Mouse (Mus musculus) granulocyte monocyte progenitor cell, adult 5-6 weeks (primary cell): ENCODE measurements around the gene H13. TPM values are rescaled to one million over a fixed set of nuclear protein-coding genes. Genes with fewer than 3 reads are reported as not detected.

Experiments used
- ATAC-seq: replicated peaks from 2 replicates; pipeline ENCODE4 v1.8.0; 2016; ENCODE audit warnings: mild to moderate bottlenecking, moderate TSS enrichment, inconsistent platforms; ENCODE audit not compliant: poor library complexity, severe bottlenecking
- total RNA-seq, 2 experiments: library from RNA; stranded (forward) in 1 of 2; stranded (reverse) in 1 of 2; fragments of 200-712, 200-1000 nt in 1 of 2; fragments of >200 nt in 1 of 2; fragmentation: Nextera tagmentation in 1 of 2; gene quantifications; 2 replicates each; pipeline ENCODE4 v1.2.3; 2014 to 2017

The H13 gene
- total RNA-seq, 2 experiments from 2014 or later = 180 to 235 TPM

- no peak for ATAC-seq
Measured at GRCm38 (mm10) chr2:152728594-152728993, 59.3 kb downstream of the H13 start.

DNA sequence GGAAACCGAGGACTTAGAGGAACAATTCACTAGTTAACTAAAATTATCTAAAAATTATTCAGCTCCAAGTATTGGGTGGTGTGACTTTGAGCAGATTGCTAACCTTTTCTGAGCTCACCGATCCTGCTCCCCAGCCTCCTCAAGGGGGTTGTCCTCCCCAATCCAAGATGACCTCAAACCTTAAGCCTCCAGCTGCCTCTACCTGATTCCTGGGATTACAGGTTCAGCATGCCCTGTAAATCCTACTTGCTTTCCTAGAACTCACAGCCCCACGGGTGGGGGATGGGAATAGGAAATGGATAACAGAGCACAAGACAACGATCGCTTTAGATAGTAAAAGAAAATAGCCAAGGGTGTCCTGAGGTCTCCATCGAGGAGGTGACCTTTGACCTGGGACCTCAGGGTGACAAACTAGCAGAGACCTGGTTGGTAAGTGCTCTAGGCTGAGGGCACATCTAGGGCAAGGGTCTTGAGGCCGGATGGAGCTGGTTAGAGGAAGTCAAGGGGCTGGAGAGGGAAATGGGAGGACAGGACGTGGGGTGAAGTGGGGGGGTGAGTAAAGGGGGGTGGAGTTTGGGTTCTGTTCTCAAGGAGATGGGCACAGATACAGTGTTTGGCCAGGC lies 59.9 kb downstream of the H13 start:
- ATAC-seq = no peak

DNA sequence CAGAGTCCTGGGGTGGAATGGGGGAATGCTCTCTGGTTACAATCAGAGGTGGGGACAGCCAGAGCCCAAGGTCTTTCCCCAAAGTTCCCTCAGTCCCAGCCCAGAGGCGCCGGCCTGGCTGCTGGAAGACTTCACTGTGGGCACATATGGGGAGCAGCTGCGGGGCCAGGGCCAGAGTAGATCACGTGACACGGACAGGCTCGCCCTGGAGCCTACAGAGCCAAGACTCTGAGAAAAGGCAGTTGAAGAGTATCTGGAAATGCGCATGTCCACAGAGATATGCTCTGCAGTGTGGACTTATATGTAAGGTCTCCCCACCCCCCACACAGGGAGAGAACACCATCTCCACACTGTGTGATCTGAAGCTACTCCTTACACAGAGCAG lies 60.4 kb downstream of the H13 start:
- ATAC-seq = no peak

DNA sequence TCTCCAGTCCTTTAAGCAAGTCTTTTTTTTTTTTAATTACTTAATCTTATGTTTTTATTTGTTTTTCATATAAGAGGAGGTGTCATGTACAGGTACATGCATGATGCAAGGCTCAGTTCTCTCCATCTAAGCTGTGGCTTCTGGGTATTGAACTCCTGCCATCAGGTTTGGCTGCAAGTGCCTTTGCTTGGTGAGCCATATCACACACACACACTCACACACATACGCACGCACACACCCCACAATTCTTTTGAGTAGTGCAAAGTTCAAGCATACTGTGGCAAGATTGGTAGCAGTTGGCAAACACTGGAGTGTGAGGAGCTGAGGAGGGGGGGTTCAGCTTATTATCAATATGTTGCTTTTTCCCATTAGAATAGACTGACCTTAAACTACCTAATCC lies 63.9 kb downstream of the H13 start:
- ATAC-seq = no peak

GRCm38 (mm10) chr2:152734501-152734900 lies 65.2 kb downstream of the H13 start:
- ATAC-seq = no peak

DNA sequence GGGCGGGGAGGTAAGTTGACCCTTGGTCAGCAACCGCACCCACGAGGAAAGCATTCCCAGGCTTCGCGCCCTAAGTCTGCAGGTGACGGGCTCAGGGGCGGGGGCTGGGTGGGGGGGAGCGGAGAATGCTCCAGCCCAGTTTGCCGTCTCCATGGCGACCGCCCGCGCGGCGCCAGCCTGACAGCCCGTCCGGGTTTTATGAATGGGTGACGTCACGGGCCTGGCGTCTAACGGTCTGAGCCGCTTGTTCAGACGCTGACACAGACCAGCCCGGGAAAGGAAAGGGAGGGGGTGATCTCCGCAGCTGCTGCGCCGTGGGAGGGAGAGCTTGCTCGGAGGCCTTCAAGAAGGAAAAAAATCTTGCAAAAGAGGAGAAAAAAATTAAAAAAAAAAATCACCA lies 65.7 kb downstream of the H13 start:
- peak; percentile 39 for ATAC-seq

DNA sequence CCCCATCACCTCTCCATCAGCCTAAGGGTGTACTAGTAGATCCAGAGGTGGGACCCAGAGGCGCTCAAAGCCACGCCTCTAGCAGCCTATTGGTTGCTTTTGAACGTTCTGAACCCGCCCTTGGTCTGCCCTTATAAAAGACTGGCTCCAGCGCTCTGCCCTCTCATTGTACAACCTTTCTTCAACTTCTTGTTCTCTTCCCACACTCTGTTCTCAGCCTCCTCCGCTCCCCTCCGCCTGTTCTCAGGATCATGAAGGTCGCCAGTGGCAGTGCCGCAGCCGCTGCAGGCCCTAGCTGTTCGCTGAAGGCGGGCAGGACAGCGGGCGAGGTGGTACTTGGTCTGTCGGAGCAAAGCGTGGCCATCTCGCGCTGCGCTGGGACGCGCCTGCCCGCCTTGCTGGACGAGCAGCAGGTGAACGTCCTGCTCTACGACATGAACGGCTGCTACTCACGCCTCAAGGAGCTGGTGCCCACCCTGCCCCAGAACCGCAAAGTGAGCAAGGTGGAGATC lies 66.9 kb downstream of the H13 start, which contains the start of gene Id1:
TSS of gene Id1 (plus strand) at position 162 of the 512 bp plus-strand sequence.
- peak; percentile 50 for ATAC-seq

GRCm38 (mm10) chr2:152736748-152737147 lies 67.5 kb downstream of the H13 start:
- no peak for ATAC-seq

DNA sequence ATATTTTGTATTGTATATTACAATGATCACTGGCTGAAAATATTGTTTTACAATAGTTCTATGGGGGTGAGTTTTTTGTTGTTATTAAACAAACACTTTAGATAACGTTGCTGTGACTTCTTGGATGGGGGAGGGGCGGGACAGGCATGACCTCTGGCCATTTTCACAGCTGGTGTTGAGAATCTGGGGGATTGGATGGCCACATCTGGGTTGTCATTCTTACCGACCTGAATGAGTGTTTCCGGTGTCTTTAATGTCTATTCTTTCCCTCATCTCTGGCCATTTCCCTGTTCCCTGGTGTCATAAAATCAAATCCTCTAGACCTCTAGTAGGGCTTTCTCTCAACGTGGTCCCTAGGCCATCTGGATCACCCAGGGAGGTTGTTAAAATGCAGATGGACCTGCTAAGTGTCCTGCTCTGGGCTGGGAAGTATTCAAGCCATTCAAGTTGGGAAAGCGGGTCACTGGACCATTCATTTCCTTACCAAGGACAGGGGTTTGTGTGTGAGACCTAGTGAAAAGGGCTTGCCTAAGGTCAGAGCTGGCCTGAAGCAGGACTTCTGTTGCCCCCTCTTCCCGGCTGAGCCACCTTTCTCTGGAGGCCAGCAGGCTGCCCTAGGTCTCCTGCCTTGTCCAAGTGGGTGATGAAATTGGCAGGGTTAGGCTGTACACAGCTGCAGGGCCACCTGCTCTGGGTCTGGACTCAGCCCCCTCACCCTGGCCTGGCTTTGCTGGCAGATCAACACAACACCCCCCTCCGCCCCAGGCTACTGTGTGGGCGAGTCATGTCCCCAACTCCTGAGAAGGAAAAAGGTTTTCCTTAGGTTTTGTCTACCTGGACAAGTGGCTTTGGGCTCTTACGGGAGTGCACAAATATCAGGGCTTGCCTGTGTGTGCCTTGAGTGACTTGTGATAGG lies 68.3 kb downstream of the H13 start:
- ATAC-seq = no peak

GRCm38 (mm10) chr2:152738341-152738740 lies 69.1 kb downstream of the H13 start:
- no peak for ATAC-seq

- ATAC-seq = peak; percentile 21
Measured at GRCm38 (mm10) chr2:152739031-152739841, 70.0 kb downstream of the H13 start.

DNA sequence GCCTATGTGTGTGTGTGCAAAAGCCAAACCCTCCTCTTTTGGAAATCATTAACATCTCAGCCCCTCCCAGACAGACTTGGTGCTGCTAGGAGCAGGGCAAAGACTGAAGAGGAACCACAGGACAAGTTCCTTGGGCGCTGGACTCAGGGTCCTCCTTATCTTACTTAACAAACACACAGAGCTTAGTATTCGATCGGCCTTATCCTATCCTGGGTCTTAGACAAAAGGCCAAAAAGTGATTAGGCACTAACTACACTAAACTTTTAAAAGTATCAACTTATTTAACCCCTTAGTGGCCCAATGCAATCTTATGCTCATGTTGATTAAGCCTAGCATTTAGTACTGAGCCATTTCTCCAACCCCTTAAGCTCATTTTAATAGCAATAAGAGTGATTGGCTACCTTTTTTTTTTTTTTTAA lies 70.6 kb downstream of the H13 start:
- peak; percentile 5; the same call in 1 of the 2 replicates for ATAC-seq

DNA sequence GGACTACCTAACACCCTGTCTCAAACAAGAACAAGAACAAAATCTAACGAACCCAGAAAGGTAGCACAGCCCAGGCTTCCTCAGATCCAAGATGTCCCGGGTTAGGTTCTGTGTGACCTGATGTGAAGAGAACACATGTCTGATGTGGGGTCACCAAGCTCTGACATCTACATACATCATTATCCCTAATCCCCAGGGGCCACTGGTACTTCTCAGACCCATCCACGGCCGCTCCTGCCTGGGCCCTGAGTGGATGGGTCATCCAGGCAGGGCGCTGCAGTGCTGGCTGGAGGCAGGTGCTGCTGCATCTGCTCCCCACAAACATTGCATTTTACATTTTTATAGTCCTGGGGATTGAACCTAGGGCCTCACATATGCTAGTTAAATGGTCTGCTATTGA lies 71.2 kb downstream of the H13 start:
- ATAC-seq = no peak

DNA sequence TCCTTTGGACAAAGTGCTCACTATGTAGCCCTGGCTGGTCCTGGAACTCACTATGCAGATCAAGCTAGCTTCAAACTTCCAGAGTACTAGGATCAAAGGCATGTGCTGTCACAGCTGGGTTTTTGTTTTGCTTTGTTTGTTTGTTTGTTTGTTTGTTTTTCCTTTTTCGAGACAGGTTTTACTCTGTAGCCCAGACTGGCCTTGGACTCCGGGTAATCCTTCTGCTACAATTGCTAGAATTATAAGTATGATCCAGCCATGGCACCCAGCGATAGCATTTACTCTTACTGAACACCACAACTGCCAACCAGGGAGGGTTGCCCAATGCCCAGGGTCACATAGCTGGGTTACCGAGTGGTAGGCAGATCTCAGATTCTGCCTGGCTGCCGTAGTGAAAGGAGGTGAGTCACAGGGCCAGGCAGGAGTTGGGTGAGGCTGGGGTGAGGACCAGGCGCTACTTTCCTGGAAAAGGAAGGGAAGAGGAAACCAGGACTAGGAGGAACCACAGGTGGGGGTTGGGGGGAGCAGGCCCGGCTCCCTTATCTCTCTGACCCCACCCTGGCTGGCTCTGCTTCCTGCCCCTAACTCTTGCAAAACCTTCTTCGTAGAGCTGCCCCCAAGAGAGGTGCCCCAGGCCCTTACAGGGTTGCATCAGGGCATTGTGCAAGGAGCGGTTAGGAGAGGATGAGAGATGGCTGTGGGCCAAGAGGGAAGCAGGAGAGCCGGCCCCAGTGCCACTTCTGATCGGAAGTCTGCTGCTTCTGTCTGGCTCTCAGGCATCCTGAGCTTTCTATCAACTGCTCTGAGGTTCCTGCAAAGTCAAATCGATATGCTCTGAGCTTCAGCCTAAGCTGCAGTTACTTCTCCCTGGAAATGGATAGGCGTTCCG lies 72.1 kb downstream of the H13 start:
- ATAC-seq = peak; percentile 69

DNA sequence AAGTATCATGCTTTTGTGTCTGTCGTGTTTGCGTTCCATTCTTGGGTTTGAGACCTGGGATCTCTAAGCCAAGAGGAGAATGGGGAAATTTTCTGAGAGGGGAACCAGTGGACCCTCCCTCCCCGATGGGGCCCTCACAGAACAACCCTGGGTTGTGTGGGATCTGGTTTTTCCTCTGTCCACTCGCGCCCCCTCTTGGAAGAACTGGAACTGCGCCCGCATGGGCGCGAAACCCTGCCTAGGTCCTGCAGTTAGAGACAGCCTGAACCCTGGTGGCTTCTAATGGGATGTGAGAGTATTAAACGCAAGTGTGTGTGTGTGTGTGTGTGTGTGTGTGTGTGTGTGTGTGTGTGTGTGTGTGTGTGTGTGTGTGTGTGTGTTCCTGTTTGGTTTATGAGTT lies 73.2 kb downstream of the H13 start:
- ATAC-seq = peak; percentile 33

DNA sequence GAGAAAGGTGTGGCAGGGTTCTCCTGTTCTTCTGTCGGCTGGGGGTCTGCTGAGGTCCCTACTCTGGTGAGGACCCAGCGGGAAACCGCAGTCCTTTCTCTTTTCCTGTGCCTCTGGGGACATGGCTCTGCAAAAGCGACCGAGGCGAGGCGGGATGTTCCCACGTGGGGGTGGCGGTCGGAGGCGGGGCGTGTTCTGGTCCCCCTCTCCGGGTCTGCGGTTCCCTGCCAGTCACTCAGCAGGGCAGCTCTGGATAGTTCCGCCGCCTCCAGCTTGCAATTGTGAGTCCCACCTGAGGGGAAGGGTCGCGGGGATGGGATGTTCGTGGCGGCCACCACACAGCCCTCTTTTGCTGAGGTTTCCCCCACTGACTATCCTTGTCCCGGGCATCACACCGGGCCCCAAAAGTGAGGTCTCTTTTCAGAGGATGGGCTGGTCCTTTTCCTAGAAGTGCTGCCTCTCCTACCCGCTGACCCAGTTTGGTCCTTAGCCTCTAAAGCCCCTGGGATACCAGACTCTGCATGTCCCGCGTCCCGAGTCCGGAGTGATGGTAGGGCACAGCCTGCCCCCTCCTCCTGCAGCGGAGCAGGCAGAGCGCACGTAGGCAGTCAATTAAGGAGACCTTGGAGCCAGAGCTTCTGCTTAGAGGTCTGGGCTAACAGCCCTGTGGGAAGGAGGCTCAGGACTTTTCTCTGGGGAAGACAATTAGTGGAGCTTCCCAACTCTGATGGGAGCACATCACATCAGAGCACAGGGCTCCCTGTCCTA lies 84.9 kb downstream of the H13 start, which contains the start of gene Cox4i2:
TSS of gene Cox4i2 (plus strand) at position 230 of the 768 bp plus-strand sequence.
- peak; percentile 64 for ATAC-seq

GRCm38 (mm10) chr2:152756474-152757393 lies 87.5 kb downstream of the H13 start:
- ATAC-seq = peak; percentile 72

GRCm38 (mm10) chr2:152757478-152757877 lies 88.2 kb downstream of the H13 start:
- no peak for ATAC-seq
